Mouse (Mus musculus) heart, adult 10 weeks (tissue): Measurements from ENCODE around the gene Sec63. TPM values are rescaled to one million over a fixed set of nuclear protein-coding genes. Genes with fewer than 3 reads are reported as not detected.

Experiments used
- polyA plus RNA-seq: library from polyadenylated mRNA; stranded (reverse); fragments of 350-450 nt; fragmentation: Illumina TruSeq; extraction: RNeasy Lipid Tissue Mini Kit (QIAGEN cat#74804); gene quantifications from one replicate; pipeline ENCODE4 v1.2.3, GENCODE M21; 2014; ENCODE audit warnings: low read depth, low replicate concordance

Sec63 gene
- 43.0 TPM for polyA plus RNA-seq

GRCm38 (mm10) chr10:42760999-42761900 is at the start of gene Sec63:
Gene Sec63 (plus strand): TSS chr10:42761496.

GRCm38 (mm10) chr10:42860159-42860911 is 99.0 kb downstream of the Sec63 start, which contains the start of gene Scml4:
Gene Scml4 (plus strand): TSS chr10:42860370.

Other genes with a start within 250 kb of the Sec63 start
- not detected for gene Nr2e1, start 177.9 kb upstream of the Sec63 start, polyA plus RNA-seq
- gene Ostm1, start 177.7 kb upstream of the Sec63 start, polyA plus RNA-seq, result 19.9 TPM
- gene Scml4, start 98.9 kb downstream of the Sec63 start, polyA plus RNA-seq, result 1.9 TPM